In genomic region chr15:95791855-95792254, GRCm38 (mm10) we compare ENCODE assay signal across 9 mouse cellular contexts. TPM values are rescaled to one million over a fixed set of nuclear protein-coding genes. Genes with fewer than 3 reads are reported as not detected.
DNase-seq lines count a peak whose midpoint lies in the region; ATAC-seq and TF ChIP-seq lines count a peak whose summit lies in the region.
"Had no signal": no experiment of that assay in that cellular context is flagged by ENCODE, and none has a peak within 500 bp of the region (broad histone marks: within the 10 kb centered on the region; RNA-seq: fewer than 3 reads in every experiment).

No protein-coding gene starts in this region.

- peaks cover 54% of the 10 kb centered on the region for H3K4me1 ChIP-seq in kidney, embryonic 15.5 days
- peaks cover 36% of the 10 kb centered on the region for H3K4me1 ChIP-seq in embryonic facial prominence, embryonic 10.5 days
- peaks cover 44% of the 10 kb centered on the region for H3K4me1 ChIP-seq in intestine, embryonic 14.5 days (replicated peaks; ENCODE audit: control insufficient read depth, insufficient read depth, low read length)

- H3ac ChIP-seq in myocyte (ENCODE audit: control insufficient read depth, insufficient read length), result peak overlapping the region; percentile 68

- peak overlapping the region; percentile 70 for H3K4me2 ChIP-seq in kidney, embryonic 15.5 days
- H3K4me2 ChIP-seq in intestine, embryonic 14.5 days (ENCODE audit: low read length), result peak overlapping the region; percentile 86
- H3K4me2 ChIP-seq in myocyte (ENCODE audit: low read depth), result peak overlapping the region; percentile 89

- WGBS in kidney, embryonic 15.5 days, result 51% methylated on average over 5 of the region's 5 CpGs
- 68% methylated on average over 5 of the region's 5 CpGs for WGBS in embryonic facial prominence, embryonic 10.5 days
- 36% methylated on average over 5 of the region's 5 CpGs for WGBS in intestine, embryonic 14.5 days

- H3K79me2 ChIP-seq in myocyte (ENCODE audit: control insufficient read depth, insufficient read depth), result peaks cover 61% of the 10 kb centered on the region

- H3K27ac ChIP-seq in kidney, embryonic 15.5 days, result peak overlapping the region; percentile 84; the same call in 1 of the 2 replicates
- no peak overlapping the region for H3K27ac ChIP-seq in embryonic facial prominence, embryonic 10.5 days (replicated peaks)
- H3K27ac ChIP-seq in intestine, embryonic 14.5 days (ENCODE audit: low read depth), result peak overlapping the region; percentile 3; the same call in 1 of the 2 replicates

- H3K27me3 ChIP-seq in kidney, embryonic 15.5 days, result no peaks in the 10 kb centered on the region
- H3K27me3 ChIP-seq in embryonic facial prominence, embryonic 10.5 days (replicated peaks; ENCODE audit: low read depth, poor library complexity, severe bottlenecking), result peaks cover 14% of the 10 kb centered on the region
- no peaks in the 10 kb centered on the region for H3K27me3 ChIP-seq in intestine, embryonic 14.5 days (replicated peaks; ENCODE audit: control insufficient read depth, insufficient read depth, low read length)
- H3K27me3 ChIP-seq in myocyte (ENCODE audit: control insufficient read depth, insufficient read depth, insufficient read length), result no peaks in the 10 kb centered on the region
- H3K27me3 ChIP-seq: Patski had no signal

- H3K4me3 ChIP-seq in kidney, embryonic 15.5 days (replicated peaks), result peak overlapping the region; percentile 89
- H3K4me3 ChIP-seq in embryonic facial prominence, embryonic 10.5 days, result peak overlapping the region; percentile 91
- H3K4me3 ChIP-seq in intestine, embryonic 14.5 days (ENCODE audit: low read depth, low read length), result peak overlapping the region; percentile 73
- peak overlapping the region; percentile 74 for H3K4me3 ChIP-seq in myocyte

- no peaks in the 10 kb centered on the region for H3K36me3 ChIP-seq in kidney, embryonic 15.5 days
- H3K36me3 ChIP-seq in embryonic facial prominence, embryonic 10.5 days (replicated peaks), result peaks cover 13% of the 10 kb centered on the region; the same call in 1 of the 2 replicates
- H3K36me3 ChIP-seq in intestine, embryonic 14.5 days (ENCODE audit: control insufficient read depth, insufficient read depth, low read length), result no peaks in the 10 kb centered on the region; the same call in 1 of the 2 replicates
- peaks cover 3% of the 10 kb centered on the region for H3K36me3 ChIP-seq in myocyte (ENCODE audit: control insufficient read depth, insufficient read depth)

- no peak for DNase-seq in kidney, postnatal 14 days
- no peak for DNase-seq in embryonic facial prominence, embryonic 10.5 days (ENCODE audit: low spot score)
- DNase-seq in intestine, embryonic 14.5 days (ENCODE audit: low spot score), result no peak
- DNase-seq in thymus, postnatal 25 days, result no peak
- no peak for DNase-seq in cerebellum, postnatal 10 days
- no peak for DNase-seq in cerebellum, postnatal 14 days

- H3K9ac ChIP-seq in kidney, embryonic 15.5 days, result peak overlapping the region; percentile 91; the same call in 1 of the 2 replicates
- H3K9ac ChIP-seq in intestine, embryonic 14.5 days (ENCODE audit: low read length), result no peak overlapping the region; the same call in 1 of the 2 replicates

- no peaks in the 10 kb centered on the region for H3K9me3 ChIP-seq in kidney, embryonic 15.5 days (replicated peaks)
- no peaks in the 10 kb centered on the region for H3K9me3 ChIP-seq in embryonic facial prominence, embryonic 10.5 days
- no peaks in the 10 kb centered on the region for H3K9me3 ChIP-seq in intestine, embryonic 14.5 days (ENCODE audit: control insufficient read depth, low read length)

- ATAC-seq in kidney, embryonic 15.5 days (replicated peaks; ENCODE audit: low FRiP score), result no peak
- ATAC-seq in intestine, embryonic 14.5 days (replicated peaks; ENCODE audit: low FRiP score, low TSS enrichment, low read depth), result no peak

- no peak for TF ChIP-seq POLR2A in myocyte (IDR thresholded peaks at IDR 0.05; ENCODE audit: insufficient read length, low read depth)

TF ChIP-seq in myocyte, 11 proteins besides CTCF, POLR2A, EP300 and RAD21:
- TF ChIP-seq POLR2AphosphoS2 (IDR thresholded peaks at IDR 0.05; ENCODE audit: insufficient read length, low read depth) (no peak), MYOG (IDR thresholded peaks at IDR 0.05; ENCODE audit: control insufficient read depth in 1 of 3, insufficient read depth in 1 of 3, insufficient read length in 2 of 3, low read depth in 2 of 3) (no peak), USF1 (IDR thresholded peaks at IDR 0.05; ENCODE audit: low read depth) (no peak), MAX (IDR thresholded peaks at IDR 0.05; ENCODE audit: low read depth) (no peak)
TF ChIP-seq in myocyte: peak in this region for 0.

RNA-seq across cellular contexts. Expression of gene Ano6, which starts 1.2 kb away (rescaled TPM):
- polyA plus RNA-seq in kidney, embryonic 15.5 days (2015; fragmentation: Nextera tagmentation; extraction: Ambion mirVana), result 54.0 and 54.5 TPM in 2 replicates
- polyA plus RNA-seq in embryonic facial prominence, embryonic 10.5 days (2016; fragmentation: Nextera tagmentation; extraction: Ambion mirVana), result 40.5 and 41.6 TPM in 2 replicates
- polyA plus RNA-seq in intestine, embryonic 14.5 days (2014; fragmentation: Nextera tagmentation; extraction: Ambion mirVana), result 66.2 and 71.8 TPM in 2 replicates
- polyA plus RNA-seq in myocyte (2012; fragmentation: generic; extraction: Trizol), result 54.5 TPM
